Mouse (Mus musculus) midbrain, embryonic 14.5 days (tissue): ENCODE measurements at regions not wholly inside any gene's neighbourhood (a gene's known extent, or its start where the extent isn't known, plus 50 kb on each side); places are given as distances from the start of the nearest gene placed in this dataset.
A peak's percentile ranks its signal among the peaks of the same experiment; 100 is the strongest.

ENCODE experiments used
- ATAC-seq: fragments of 200-750 bp; cut with Nextera tagmentation; 2 replicates; pipeline ENCODE4 v1.8.0; 2017; ENCODE audit warnings: moderate number of reproducible peaks, moderate library complexity; ENCODE audit not compliant: low FRiP score, low TSS enrichment
- DNase-seq: peaks from one replicate; pipeline ENCODE4 v3.0.0-alpha.2; 2015
- H3K27ac ChIP-seq: fragments of 300-500 bp; sonication (generic); replicated peaks from 2 replicates; pipeline ENCODE4 v1.5.1; 2014; ENCODE audit warnings: mild to moderate bottlenecking, low read depth, low read length, moderate library complexity
- H3K27me3 ChIP-seq: fragments of 300-500 bp; sonication (generic); 2 replicates; pipeline ENCODE4 v1.6.1; 2014; ENCODE audit warnings: low read length, control low read depth, mixed read lengths; ENCODE audit not compliant: control insufficient read depth, insufficient read depth
- H3K36me3 ChIP-seq: fragments of 300-500 bp; sonication (generic); 2 replicates; pipeline ENCODE4 v1.6.1; 2014; ENCODE audit warnings: low read length, control low read depth; ENCODE audit not compliant: control insufficient read depth, insufficient read depth
- H3K4me1 ChIP-seq: fragments of 300-500 bp; sonication (generic); 2 replicates; pipeline ENCODE4 v1.6.1; 2014; ENCODE audit warnings: mild to moderate bottlenecking, antibody characterized with exemption, low read length, control low read depth; ENCODE audit not compliant: control insufficient read depth, insufficient read depth
- H3K4me2 ChIP-seq: fragments of 300-500 bp; sonication (generic); 2 replicates; pipeline ENCODE4 v1.6.1; 2014; ENCODE audit warnings: mild to moderate bottlenecking, low read length, moderate library complexity
- H3K4me3 ChIP-seq: fragments of 300-500 bp; sonication (generic); replicated peaks from 2 replicates; pipeline ENCODE4 v1.5.1; 2014; ENCODE audit warnings: low read depth, low read length
- H3K9ac ChIP-seq: fragments of 300-500 bp; sonication (generic); replicated peaks from 2 replicates; pipeline ENCODE4 v1.6.1; 2014; ENCODE audit warnings: mild to moderate bottlenecking, low read length, moderate library complexity
- H3K9me3 ChIP-seq: fragments of 300-500 bp; sonication (generic); 2 replicates; pipeline ENCODE4 v1.6.1; 2016; ENCODE audit warnings: low read length, control low read depth, mixed read lengths; ENCODE audit not compliant: control insufficient read depth
- WGBS: fragments of 180-500 bp; shearing (Covaris S2); extraction: QIAGEN DNeasy Blood & Tissue Kit; methylation state at CpG from one replicate; pipeline ENCODE4 v1.1.7; 2014; 5-methylcytosine and 5-hydroxymethylcytosine counted together

DNA sequence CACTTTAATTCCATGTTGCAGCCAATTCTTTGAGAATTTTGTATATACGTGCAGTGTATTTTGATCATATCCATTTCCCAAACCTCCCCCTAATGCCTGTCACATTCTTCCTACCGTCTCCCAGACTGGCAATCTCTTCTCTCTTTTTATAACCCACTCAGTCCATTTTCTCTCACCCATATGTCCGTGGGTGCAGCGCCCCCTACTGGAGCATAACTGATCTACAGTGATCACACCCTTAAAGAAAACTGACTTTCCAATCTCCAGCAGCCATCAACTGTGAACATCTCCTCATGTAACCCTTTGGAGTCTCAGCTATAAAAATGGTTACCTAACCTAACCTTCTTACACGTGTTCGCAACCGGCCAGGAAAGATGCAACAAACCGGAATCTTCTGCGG, 123.0 kb upstream of the Slc7a14 start:
- no peak overlapping the region for H3K9ac ChIP-seq
- H3K27me3 ChIP-seq: no peaks in the 10 kb centered on the region
- H3K4me3 ChIP-seq: no peak overlapping the region
- H3K36me3 ChIP-seq: no peaks in the 10 kb centered on the region
- ATAC-seq (no peak), DNase-seq (no peak)
- no peaks in the 10 kb centered on the region for H3K9me3 ChIP-seq
- H3K4me1 ChIP-seq: no peaks in the 10 kb centered on the region
- H3K4me2 ChIP-seq: no peak overlapping the region
- no peak overlapping the region for H3K27ac ChIP-seq
- WGBS: 89% methylated on average over 9 of the region's 9 CpGs

DNA sequence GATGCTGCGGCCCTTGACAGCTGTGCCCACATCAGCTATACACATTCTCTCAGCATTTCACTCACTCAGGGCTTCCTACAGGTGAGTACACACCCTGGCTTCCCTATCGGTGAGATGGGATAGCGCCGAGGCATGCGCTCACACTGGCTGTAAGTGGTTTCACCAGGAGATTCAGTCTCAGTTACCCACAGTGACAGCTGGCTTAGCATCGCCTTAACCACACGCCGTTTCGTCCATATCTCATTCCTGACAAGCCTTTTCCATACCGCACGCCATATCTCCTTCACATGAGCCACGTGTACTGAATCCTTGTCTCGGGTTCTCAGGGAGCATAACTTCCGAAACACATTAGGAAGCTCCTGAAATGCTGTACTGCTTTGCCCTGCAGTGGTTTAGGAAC, 113.3 kb upstream of the Slc7a14 start:
- no peak for ATAC-seq
- no peaks in the 10 kb centered on the region for H3K9me3 ChIP-seq
- 92% methylated on average over 14 of the region's 14 CpGs for WGBS

DNA sequence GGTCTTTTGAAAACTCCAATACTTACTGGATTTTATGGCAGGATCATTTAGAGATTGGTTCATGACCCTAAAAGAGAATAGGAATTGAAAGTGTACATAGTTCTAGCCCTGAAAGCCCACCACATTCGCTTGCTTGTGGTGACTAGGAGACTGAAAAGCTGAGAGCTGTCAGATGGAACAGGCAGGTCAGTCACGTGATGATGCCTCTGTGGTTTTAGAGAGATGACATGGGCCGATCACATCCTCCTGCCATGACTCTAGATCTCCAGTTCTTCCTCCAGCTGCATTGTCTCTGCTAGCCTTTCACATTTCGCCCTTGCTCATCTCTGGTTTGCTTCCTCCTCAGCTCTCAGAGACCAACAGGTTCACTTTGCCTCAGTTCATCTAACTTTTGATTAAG, 98.6 kb upstream of the Slc7a14 start:
- no peak for DNase-seq
- Histone ChIP-seq H3K4me1 (no peaks in the 10 kb centered on the region), H3K36me3 (no peaks in the 10 kb centered on the region), H3K9me3 (no peaks in the 10 kb centered on the region), H3K9ac (no peak overlapping the region), H3K4me3 (no peak overlapping the region), H3K27ac (no peak overlapping the region), H3K4me2 (no peak overlapping the region), H3K27me3 (no peaks in the 10 kb centered on the region)
- WGBS: 86% methylated on average over 4 of the region's 4 CpGs
- ATAC-seq: no peak

More for the DNA sequence above, 113.3 kb upstream of the Slc7a14 start:
- no peak overlapping the region for H3K9ac ChIP-seq
- no peaks in the 10 kb centered on the region for H3K36me3 ChIP-seq
- H3K27ac ChIP-seq: no peak overlapping the region
- no peaks in the 10 kb centered on the region for H3K27me3 ChIP-seq
- H3K4me2 ChIP-seq: no peak overlapping the region
- H3K4me1 ChIP-seq: no peaks in the 10 kb centered on the region
- H3K4me3 ChIP-seq: no peak overlapping the region
- DNase-seq: no peak

DNA sequence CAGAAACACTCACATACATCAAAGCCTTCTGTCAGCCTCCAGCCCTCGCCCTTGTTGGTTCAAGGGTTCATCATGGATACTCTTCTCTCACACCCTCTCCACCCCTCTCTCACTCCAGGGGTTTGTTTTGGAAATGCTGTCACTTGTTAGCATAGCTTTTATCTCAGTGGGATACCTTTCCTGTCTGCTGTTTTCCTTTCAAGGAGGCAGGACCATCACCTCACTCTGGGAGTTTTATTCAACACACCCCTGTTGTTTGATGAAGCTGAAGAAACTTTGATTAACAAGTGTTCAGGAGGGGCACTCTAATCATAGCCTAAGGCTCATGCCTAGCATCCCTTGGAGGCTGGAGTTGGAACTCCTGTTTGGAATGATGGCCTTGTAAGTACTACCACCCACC, 95.7 kb upstream of the Slc7a14 start:
- H3K27me3 ChIP-seq: no peaks in the 10 kb centered on the region
- peak; percentile 6 for DNase-seq
- H3K9ac ChIP-seq: no peak overlapping the region
- WGBS: 13% methylated on average over 1 of the region's 1 CpGs
- H3K4me1 ChIP-seq: no peaks in the 10 kb centered on the region
- no peak for ATAC-seq
- no peak overlapping the region for H3K4me3 ChIP-seq
- H3K27ac ChIP-seq: no peak overlapping the region
- H3K36me3 ChIP-seq: no peaks in the 10 kb centered on the region
- no peaks in the 10 kb centered on the region for H3K9me3 ChIP-seq
- H3K4me2 ChIP-seq: no peak overlapping the region

DNA sequence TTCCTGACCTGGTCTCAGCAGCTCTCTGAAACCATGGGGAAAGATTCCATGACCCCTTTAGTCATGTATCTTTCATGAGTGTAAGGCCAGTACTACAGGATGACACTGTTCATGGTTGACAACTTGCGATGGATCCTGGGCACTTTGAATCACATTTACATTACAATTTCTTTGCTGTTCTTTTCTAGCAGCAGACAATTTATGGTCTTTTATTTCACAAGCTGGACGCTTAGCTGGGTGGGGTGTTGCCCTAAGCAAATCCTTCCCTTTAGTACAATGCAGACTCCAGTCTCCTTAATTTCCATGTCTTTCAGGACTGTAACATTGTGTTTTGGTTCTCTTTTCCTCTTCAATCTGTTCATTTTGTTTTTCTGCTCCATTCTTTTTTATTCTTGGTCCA, 89.0 kb upstream of the Slc7a14 start:
- Histone ChIP-seq H3K27me3 (no peaks in the 10 kb centered on the region), H3K36me3 (no peaks in the 10 kb centered on the region), H3K4me2 (no peak overlapping the region), H3K9ac (no peak overlapping the region), H3K27ac (no peak overlapping the region), H3K4me1 (no peaks in the 10 kb centered on the region), H3K9me3 (no peaks in the 10 kb centered on the region), H3K4me3 (no peak overlapping the region)
- DNase-seq: no peak
- no peak for ATAC-seq
- WGBS: 69% methylated on average over 2 of the region's 2 CpGs

DNA sequence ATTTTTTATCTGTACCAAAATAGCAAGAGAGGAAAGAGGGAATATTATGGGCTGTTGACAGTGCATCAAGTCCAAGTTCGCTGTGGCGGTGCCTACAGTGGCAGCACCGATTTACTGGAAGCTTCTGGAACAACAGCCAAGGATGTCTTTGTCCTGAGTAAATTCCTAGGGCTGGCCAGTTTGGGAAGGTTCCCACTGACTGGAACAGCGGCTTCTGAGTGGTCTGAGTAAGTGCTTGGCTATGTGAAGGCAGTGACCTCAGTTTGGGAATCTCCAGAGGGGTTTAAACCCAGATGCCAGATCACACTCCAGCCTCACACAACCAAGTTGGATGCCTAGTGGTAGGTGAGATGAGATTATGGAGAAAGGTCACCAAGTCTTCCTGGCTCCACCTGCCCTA, 84.4 kb upstream of the Slc7a14 start:
- DNase-seq: no peak
- H3K4me2 ChIP-seq: no peak overlapping the region
- H3K4me1 ChIP-seq: no peaks in the 10 kb centered on the region
- no peaks in the 10 kb centered on the region for H3K27me3 ChIP-seq
- no peak overlapping the region for H3K9ac ChIP-seq
- no peak for ATAC-seq
- H3K27ac ChIP-seq: no peak overlapping the region
- WGBS: 91% methylated on average over 4 of the region's 4 CpGs
- no peaks in the 10 kb centered on the region for H3K9me3 ChIP-seq
- H3K4me3 ChIP-seq: no peak overlapping the region
- H3K36me3 ChIP-seq: no peaks in the 10 kb centered on the region

DNA sequence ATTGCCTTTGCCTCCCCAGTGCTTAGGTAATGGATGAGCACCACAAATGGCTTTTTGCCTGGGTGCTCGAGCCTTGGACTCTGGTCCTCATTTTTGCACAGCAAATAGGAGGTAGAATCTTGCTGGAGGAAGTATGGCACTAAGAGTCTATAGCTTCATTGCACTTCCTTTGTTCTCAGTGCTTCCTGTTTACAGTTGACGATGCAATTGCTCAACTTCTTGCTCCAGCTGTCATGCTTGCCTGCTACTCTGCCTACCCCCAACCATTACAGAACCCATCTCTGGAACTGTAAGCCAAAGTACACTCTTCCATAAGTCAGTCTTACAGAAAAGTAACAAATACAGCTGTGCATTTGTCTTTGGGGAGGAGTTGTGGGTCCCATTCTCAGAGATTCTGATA, 79.8 kb upstream of the Slc7a14 start:
- H3K9ac ChIP-seq: no peak overlapping the region
- 85% methylated on average over 2 of the region's 2 CpGs for WGBS
- DNase-seq (no peak), ATAC-seq (no peak)
- no peaks in the 10 kb centered on the region for H3K9me3 ChIP-seq
- H3K27me3 ChIP-seq: no peaks in the 10 kb centered on the region
- H3K4me2 ChIP-seq: no peak overlapping the region
- H3K27ac ChIP-seq: no peak overlapping the region
- H3K4me1 ChIP-seq: no peaks in the 10 kb centered on the region
- H3K4me3 ChIP-seq: no peak overlapping the region
- no peaks in the 10 kb centered on the region for H3K36me3 ChIP-seq

DNA sequence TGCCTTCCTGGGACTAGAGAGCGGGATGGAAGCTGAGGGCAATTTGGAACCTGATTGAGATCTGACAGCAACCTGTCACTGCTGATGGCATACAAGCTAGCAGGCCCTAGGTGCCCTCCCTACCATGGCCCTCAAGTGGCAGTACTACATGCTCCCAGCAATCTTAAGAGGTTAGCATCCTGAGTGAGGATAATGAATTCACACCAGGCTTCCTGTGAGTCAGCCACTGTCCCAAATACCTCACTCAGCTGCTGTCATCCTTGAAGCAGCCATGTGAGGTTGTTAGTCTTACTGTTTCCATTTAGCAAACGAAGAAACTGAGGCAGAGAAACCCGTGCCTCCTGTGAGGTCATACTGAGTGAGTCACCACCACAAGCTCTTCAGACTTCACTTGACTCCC, 65.5 kb upstream of the Slc7a14 start:
- no peaks in the 10 kb centered on the region for H3K36me3 ChIP-seq

DNA sequence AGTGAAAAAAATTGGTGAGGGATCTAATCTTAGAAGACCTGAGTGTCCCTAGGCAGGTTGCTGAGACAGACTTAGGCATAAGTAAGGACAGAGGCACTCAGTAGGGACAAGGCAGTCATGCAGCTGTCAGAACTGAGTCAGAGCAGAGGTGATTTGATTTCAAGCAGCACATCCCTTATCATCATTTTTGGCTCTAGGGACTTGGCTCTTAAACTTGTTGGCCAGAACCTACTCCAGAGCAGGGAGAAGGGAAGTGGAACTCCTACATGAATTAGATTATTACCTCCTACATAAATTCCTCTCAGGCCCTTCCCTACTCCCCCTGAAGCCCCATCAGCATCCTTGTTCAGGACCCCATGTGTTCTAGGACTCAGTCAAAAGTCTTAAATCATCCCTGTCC, 63.9 kb upstream of the Slc7a14 start:
- H3K27me3 ChIP-seq: no peaks in the 10 kb centered on the region
- no peak overlapping the region for H3K27ac ChIP-seq
- no peak for DNase-seq
- no peak overlapping the region for H3K4me3 ChIP-seq
- H3K4me1 ChIP-seq: no peaks in the 10 kb centered on the region
- H3K4me2 ChIP-seq: no peak overlapping the region
- no peak for ATAC-seq
- no peak overlapping the region for H3K9ac ChIP-seq
- no peaks in the 10 kb centered on the region for H3K36me3 ChIP-seq
- H3K9me3 ChIP-seq: no peaks in the 10 kb centered on the region

More for the DNA sequence above, 65.5 kb upstream of the Slc7a14 start:
- Histone ChIP-seq H3K4me1 (no peaks in the 10 kb centered on the region), H3K4me2 (no peak overlapping the region), H3K9me3 (no peaks in the 10 kb centered on the region), H3K4me3 (no peak overlapping the region), H3K27ac (no peak overlapping the region), H3K27me3 (no peaks in the 10 kb centered on the region), H3K9ac (no peak overlapping the region)
- DNase-seq: no peak
- ATAC-seq: no peak
- WGBS: 78% methylated on average over 3 of the region's 3 CpGs
